Mouse (Mus musculus) testis, adult 2 months (tissue): ENCODE data around the gene Cxcr5.

ENCODE experiments used
- CTCF ChIP-seq: fragments of 200-500 bp; IDR thresholded peaks from 2 replicates; pipeline ENCODE4 v1.5.1; 2012; ENCODE audit warnings: low read depth, mild to moderate bottlenecking, inconsistent platforms, low read length, moderate library complexity; ENCODE audit not compliant: control insufficient read depth, insufficient read depth, insufficient replicate concordance
- POLR2A ChIP-seq: fragments of 200-500 bp; IDR thresholded peaks from 2 replicates; pipeline ENCODE4 v1.6.1; 2012; ENCODE audit warnings: low read depth, mild to moderate bottlenecking, inconsistent platforms, low read length, moderate library complexity; ENCODE audit not compliant: control insufficient read depth

- no peak for TF ChIP-seq POLR2A
- TF ChIP-seq CTCF = no peak
Measured at GRCm38 (mm10) chr9:44515131-44515751, 46.4 kb downstream of the Cxcr5 start.
